Mouse (Mus musculus): Measurements from ENCODE around the gene Zswim3.
"Not testable (repeated sequence)": the region's sequence is repeated elsewhere in the genome, so short reads cannot be mapped to it uniquely, and the experiment has no call there.

Zswim3 gene

DNA sequence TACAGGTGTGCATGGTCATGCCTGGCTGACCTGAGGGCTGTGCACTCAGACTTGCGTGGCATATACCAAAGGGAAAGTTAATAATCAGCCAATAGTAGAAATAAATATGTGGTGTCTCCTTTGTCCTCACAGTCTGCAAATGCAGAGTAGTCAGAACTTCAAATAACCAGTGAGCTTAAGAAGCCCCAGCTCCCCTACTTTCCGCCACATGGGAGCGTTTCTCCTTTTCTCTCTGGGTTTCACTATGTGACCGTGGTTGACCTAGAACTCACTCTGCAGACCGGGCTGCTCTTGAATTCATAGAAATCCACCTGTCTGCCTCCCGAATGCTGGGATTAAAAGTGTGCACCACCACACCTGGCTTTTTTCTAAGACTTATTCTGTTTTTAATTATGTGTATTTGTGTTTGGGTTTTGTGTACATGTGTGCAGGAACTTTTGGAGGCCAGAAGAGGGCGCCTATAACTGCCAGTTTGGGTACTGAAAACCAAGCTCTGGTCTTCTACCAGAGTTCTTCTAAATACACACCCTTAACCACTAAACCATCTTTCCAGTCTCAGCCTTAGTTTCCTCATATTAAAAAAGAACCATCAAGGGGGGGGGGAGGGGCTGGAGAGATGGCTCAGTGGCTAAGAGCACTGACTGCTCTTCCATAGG is 20.8 kb upstream of the Zswim3 start:
- DNase-seq: no peak

- no peak for DNase-seq
Measured at GRCm38 (mm10) chr2:164784869-164785420, 20.0 kb upstream of the Zswim3 start.

DNA sequence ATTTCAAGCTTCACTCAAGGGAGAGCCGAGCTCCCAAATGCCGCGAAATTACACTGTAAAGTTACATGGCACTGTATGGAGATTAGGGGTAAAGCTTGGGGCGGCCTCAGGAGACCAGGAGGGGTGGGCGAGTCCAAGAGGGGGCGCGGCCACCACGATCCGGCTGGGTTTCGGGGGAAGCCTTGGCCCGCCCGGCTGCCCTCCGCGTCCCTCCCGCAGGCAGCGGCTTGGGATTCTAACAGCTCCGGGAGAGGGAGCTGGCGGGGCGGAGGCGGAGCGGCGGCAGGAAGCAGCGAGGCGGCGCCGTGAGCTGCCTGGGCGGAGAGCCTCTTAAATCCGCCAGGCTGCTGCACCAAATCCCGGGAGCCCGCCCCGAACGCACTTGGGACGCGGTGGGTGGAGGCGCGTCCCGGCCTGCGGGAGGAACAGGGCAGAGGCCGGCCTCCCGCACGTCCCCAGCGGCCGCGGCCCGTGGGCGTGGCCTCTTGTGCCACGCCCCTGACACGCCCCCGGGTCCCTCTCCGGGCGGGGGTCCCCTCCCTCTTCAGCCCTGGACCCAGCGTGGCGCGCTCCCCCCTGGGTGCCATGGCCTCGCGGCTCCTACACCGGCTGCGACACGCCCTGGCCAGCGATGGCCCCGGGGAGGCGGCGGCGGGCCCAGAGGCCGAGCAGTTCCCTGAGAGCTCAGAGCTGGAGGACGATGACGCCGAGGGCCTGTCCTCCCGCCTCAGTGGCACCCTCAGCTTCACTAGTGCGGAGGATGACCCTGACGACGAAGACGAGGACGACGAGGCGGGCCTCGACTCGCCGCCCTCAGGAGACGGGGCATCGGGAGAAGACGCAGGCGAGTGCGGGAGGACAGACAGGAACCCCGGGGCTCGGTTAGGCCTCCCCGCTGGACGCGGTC is 19.2 kb upstream of the Zswim3 start, which contains the start of gene Snx21:
TSS of gene Snx21 (plus strand) at position 343 of the 907 bp plus-strand sequence.
- DNase-seq: peak; percentile 93

DNA sequence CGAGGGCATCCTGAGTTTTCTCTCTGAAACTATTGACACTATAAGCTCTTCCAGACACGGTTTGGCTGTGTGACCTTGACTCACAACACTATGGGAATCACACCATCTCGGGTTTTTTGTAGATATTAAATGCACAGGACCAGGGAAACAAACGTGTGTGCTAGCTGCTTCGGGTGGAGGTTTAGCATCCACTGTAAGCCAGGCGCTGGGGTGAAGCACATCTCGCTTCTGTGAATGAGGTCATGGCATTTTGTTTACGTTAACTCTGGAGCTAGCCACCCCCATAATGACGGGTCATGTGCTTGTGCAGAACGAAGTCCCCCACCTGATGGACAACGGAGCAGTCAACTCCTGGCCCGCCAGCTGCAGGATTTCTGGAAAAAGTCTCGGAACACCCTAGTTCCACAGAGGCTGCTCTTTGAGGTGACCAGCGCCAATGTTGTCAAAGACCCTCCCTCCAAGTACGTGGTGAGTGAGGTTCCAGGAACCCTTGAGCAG is 18.5 kb upstream of the Zswim3 start:
- no peak for DNase-seq

DNA sequence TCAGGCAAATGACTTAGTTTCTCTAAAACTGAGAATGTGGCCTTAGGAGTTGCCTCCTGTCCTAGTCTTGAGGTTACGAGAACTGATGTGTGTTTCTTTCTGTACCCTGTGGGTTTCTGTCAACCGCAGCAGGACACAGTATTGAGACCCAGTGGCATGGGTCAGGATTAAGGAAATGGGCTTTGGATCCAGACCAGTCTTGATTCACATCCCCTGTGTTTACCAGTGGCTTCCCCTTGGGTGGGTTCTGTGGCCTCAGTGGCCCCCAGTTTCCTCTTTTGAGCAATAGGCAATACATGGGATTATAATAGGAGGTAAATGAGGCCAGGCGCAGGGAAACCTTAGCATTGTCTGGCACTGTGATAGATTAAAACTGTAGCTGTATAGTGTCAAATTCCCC is 17.9 kb upstream of the Zswim3 start:
- no peak for DNase-seq

GRCm38 (mm10) chr2:164787779-164788178 is 17.1 kb upstream of the Zswim3 start:
- peak; percentile 50 for DNase-seq

DNA sequence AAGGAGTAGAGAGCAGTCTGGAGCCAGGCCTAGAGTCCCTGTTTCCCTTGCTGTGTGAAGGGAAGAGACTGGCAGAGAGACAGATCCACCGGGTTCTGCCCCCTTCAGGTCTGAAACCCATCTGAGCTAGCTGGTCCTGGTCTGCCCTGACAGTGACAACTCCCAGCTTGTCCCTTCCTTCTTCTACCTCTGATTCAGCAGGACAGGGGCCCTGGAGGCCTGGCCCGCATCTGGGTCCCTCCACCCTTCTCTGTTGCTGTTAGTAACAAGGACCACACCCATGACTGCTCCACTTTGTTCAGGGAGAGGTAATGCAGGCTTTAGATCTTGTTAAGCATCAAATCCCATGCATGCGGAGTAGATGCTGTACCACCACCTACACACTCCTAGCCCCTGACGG is 16.5 kb upstream of the Zswim3 start:
- no peak for DNase-seq

DNA sequence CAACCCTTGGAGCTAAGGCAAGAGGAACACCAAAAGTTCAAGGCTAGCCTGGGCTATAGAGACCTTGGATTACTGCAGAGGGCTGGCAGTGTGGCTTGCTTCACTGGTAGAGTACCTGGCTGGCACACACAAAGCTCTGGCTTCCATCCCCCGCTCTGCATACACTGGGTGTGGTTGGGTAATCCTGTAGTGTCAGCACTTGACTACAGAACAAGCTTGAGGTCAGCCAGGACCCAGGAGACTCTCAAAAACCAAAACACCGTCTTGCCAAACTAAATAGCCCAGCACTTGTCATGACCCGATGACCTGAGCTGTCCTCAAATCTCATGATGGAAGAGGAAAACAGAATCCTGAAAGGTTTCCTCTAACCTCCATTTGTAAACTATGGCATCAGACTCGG is 14.4 kb upstream of the Zswim3 start:
- DNase-seq: no peak

- DNase-seq: peak; percentile 63
Measured at GRCm38 (mm10) chr2:164791841-164792261, 13.0 kb upstream of the Zswim3 start.

DNA sequence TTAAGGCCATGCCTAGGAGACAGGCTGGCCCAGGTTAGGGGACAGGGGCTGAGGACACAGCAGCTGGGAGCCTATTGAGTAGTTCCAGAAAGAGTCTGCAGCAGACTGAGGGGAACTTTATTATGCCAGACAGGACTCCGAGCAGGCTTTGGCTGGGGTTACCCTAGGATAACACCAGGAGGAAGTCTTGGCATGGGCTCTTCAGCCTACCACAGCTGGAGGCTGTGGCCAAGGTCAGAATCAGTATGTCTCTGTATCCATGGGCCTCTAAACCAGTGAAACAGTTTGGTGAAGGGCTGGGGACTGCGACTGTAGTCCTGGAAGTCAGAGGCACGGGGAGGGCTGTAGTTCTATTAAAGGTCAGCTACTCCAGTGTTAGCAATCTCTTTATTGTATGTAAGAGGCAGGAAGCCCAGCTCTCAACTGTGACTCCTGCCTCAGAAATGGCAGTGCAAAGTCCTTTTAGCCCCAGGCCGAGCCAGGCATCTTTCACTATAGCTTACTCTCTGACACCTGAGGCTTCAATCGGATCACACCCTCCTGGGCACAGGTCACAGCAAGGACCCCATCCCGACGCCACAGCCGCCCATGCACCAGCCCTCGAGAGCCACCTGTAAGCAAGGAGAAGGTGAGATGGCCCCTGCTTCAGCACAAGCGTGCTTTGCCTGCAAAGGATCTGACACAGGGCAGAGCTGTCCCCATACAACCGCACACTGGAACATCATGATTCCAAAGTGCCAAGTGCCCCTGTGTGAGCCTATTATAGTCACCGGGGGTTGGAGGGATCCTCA is 12.3 kb upstream of the Zswim3 start:
- no peak for DNase-seq

- peak; percentile 88 for DNase-seq
Measured at GRCm38 (mm10) chr2:164793236-164793635, 11.7 kb upstream of the Zswim3 start.

- DNase-seq: no peak
Measured at GRCm38 (mm10) chr2:164793772-164794171, 11.1 kb upstream of the Zswim3 start.

DNA sequence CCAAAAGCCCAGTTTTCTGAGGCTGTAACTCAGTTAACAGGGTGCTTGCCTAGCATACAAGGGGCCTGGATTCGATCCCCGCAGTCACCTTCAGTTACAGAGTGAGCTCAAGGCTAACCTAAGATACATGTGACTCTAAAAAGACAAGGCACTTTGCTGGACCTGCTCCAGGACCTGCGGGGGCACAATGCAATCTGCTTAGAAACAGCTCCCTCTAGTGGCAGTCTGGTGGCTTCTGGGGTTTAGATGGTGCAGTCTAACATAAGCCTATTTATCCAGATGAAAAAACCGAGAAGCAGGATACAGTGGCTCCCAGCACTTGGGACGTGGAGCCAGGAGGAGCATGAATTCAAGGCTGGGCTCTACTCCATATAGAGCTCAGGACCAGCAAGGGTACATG is 10.6 kb upstream of the Zswim3 start:
- DNase-seq: peak; percentile 91

- no peak for DNase-seq
Measured at GRCm38 (mm10) chr2:164795868-164796267, 9.0 kb upstream of the Zswim3 start.

DNA sequence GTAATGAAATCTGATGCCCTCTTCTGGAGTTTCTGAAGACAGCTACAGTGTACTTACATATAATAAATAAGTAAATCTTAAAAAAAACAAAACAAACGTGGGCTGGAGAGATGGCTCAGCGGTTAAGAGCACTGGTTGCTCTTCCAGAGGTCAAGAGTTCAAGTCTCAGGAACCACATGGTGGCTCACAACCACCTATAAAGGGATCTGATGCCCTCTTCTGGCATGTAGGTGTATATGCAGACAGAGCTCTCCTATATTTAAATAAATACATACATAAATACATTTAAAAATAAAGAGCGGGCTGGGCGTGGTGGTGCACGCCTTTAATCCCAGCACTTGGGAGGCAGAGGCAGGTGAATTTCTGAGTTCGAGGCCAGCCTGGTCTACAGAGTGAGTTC is 6.3 kb upstream of the Zswim3 start:
- not testable (repeated sequence) for DNase-seq

DNA sequence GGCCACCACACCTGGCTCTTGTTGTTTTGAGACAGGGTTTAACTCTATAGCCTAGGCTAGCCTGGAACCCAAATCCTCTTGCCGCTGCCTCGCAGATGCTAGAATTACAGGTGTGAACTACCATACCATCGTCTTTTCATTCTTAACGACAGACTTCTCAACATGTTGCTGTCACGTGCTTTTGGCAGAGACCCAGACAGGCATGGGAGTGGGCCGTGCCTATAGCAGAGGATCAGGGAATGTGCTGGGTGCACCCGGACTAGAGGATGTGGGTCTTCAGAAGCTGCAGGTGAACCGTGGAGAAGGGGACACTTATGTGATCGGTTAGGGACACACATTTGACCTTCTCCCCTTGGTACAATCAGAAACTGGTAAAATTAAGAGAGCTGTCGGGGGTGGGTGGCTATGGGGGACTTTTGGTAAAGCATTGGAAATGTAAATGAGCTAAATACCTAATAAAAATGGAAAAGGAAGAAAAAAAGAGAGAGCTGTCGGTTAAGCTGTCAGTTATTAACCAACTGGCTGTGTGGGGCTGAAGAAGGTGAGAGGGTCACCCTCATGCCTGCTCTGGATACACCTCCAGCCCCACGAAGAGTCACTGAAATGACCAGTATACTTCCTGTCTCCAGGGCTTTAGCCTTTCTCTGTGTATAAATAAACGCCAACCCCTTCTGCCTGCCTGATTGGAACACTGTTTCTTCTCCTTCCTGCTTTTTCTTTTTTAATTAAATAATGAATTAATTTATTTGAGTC is 4.5 kb upstream of the Zswim3 start:
- no peak for DNase-seq

DNA sequence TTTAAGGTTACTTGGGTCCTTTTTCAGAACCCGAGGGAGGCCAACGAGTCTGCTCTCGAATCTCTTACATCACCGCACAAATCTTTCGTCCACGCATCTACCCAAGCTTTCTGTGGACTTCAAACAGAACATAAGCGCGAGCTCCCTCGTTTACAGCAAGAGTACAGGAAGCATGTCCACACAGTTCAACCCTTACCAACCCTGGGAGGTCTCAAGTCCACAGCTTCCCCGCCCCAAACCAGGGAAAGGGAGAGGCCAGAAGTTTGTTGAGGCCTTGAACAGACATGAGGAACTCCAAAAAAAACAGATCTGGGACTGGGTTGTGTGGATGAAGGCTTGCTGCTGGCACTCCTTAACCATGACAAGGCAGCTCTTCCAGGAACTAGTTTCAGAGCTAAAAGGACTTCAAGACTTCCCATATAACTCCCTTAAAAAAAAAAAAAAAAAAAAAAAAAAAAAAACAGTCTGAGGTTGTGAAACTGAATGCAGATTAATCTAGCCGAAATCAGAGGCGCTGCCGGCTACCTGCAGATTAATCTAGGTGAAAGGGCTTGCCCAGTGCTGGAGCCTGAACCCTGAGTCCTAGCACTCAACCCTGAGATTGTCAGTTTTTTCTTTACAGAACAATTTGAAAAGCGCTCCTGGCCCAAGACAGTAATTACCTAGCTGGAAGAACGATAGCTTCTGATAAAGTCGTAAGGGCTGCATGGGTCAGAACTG is 1.5 kb upstream of the Zswim3 start:
- DNase-seq: no peak

DNA sequence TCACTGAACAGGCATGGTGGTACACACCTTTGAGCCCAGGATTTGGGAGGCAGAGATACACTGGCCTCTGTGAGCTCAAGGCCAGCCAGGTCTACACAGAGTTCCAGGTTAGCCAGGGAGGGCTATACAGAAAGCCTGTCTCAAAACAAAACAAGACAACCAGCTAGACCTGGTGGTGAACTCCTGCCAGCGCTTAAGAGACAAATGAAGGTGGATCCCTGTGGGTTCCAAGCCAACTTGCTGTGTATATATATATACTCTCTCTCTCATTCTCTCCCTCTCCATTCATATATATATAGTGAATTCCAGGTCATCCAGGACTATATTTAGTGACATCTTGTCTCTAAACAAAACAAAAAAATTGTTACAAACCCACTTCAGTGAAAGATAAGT is 981 bp upstream of the Zswim3 start:
- no peak for DNase-seq

GRCm38 (mm10) chr2:164805332-164805718 is 427 bp downstream of the Zswim3 start:
- DNase-seq: no peak

DNA sequence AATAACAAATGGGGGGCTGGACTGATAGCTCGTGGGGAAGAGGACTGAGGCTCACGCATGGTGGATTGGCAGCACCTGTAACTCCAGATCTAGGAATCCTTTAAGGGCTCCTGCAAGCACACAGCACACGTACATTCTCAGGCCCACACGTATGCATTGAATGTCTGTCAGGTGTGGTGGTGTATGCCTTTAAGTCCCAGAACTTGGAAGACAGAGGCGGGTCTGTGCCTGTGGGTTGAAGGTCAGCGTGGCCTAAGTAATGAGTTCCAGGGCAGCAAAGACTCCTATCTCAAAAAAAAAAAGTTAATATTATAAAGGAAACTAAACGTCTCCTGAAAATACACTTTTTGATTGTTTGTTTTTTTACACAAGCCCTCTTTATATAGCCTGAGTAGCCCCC is 1.7 kb downstream of the Zswim3 start:
- no peak for DNase-seq

GRCm38 (mm10) chr2:164813557-164813956 is 8.7 kb downstream of the Zswim3 start:
- DNase-seq: no peak

Measured in cerebellum, adult 9-10 months (tissue).